Mouse (Mus musculus) bone marrow, adult 2 months (tissue): ENCODE results near the gene Lhpp. TPM values are rescaled to one million over a fixed set of nuclear protein-coding genes. Genes with fewer than 3 reads are reported as not detected.
A peak's percentile ranks its signal among the peaks of the same experiment; 100 is the strongest.

Experiments
- H3K27ac ChIP-seq: fragments of 200-500 bp; 2 replicates; pipeline ENCODE4 v1.5.1; 2012; ENCODE audit warnings: low read depth, mild to moderate bottlenecking, control low read depth, inconsistent platforms, low read length; ENCODE audit not compliant: control insufficient read depth, poor library complexity, insufficient read depth
- H3K4me1 ChIP-seq: fragments of 200-500 bp; 2 replicates; pipeline ENCODE4 v1.6.1; 2011; ENCODE audit warnings: low read length; ENCODE audit not compliant: control insufficient read depth, insufficient read depth
- H3K4me3 ChIP-seq: fragments of 200-500 bp; replicated peaks from 2 replicates; pipeline ENCODE3; 2011; ENCODE audit warnings: mild to moderate bottlenecking, low read depth, low read length, control low read depth; ENCODE audit not compliant: control insufficient read depth
- CTCF ChIP-seq: fragments of 200-500 bp; IDR thresholded peaks from 2 replicates; pipeline ENCODE4 v1.5.1; 2011; ENCODE audit warnings: low read length, control low read depth; ENCODE audit not compliant: control insufficient read depth, insufficient read depth
- POLR2A ChIP-seq: fragments of 200-500 bp; IDR thresholded peaks from 2 replicates; pipeline ENCODE4 v1.6.1; 2011; ENCODE audit warnings: low read depth, mild to moderate bottlenecking, control low read depth, low read length, borderline replicate concordance; ENCODE audit not compliant: control insufficient read depth
- WGBS: fragments of 180-500 bp; shearing (Covaris S2); methylation state at CpG from one replicate; pipeline ENCODE4 v1.1.7; 2018; 5-methylcytosine and 5-hydroxymethylcytosine counted together
- polyA plus RNA-seq: library from polyadenylated mRNA; stranded (reverse); fragments of >200 nt; gene quantifications from 2 replicates; pipeline ENCODE4 v1.2.4, GENCODE M21; 2011; ENCODE audit warnings: low replicate concordance; ENCODE audit not compliant: missing spikeins, insufficient read depth, insufficient read length

Lhpp gene
- polyA plus RNA-seq, 1 experiment, result 5.5 TPM

GRCm38 (mm10) chr7:132675922-132676321, 65.5 kb downstream of the Lhpp start:
- 56% methylated on average over 2 of the region's 2 CpGs for WGBS
- TF ChIP-seq POLR2A (no peak), CTCF (no peak)
- no peak overlapping the region for H3K4me3 ChIP-seq
- no peak overlapping the region for H3K27ac ChIP-seq
- peaks cover 9% of the 10 kb centered on the region for H3K4me1 ChIP-seq

GRCm38 (mm10) chr7:132679117-132679516, 68.7 kb downstream of the Lhpp start:
- Histone ChIP-seq H3K27ac (no peak overlapping the region), H3K4me3 (no peak overlapping the region), H3K4me1 (peaks cover 4% of the 10 kb centered on the region; the same call in 1 of the 2 replicates)
- whole genome bisulfite sequencing, result 35% methylated on average over 4 of the region's 4 CpGs
- no peak for TF ChIP-seq CTCF
- TF ChIP-seq POLR2A, result no peak

GRCm38 (mm10) chr7:132679549-132679948, 69.1 kb downstream of the Lhpp start:
- peaks cover 5% of the 10 kb centered on the region; the same call in 1 of the 2 replicates for H3K4me1 ChIP-seq
- 61% methylated on average over 6 of the region's 6 CpGs for WGBS
- no peak overlapping the region for H3K27ac ChIP-seq
- no peak overlapping the region for H3K4me3 ChIP-seq
- TF ChIP-seq POLR2A (no peak), CTCF (no peak)

- WGBS, result 91% methylated on average over 11 of the region's 11 CpGs
- TF ChIP-seq POLR2A (no peak), CTCF (no peak)
Measured at GRCm38 (mm10) chr7:132681296-132681695, 70.9 kb downstream of the Lhpp start.

GRCm38 (mm10) chr7:132681831-132682230, 71.4 kb downstream of the Lhpp start:
- 70% methylated on average over 1 of the region's 1 CpGs for WGBS
- Histone ChIP-seq H3K4me3 (no peak overlapping the region), H3K27ac (no peak overlapping the region), H3K4me1 (peaks cover 10% of the 10 kb centered on the region; the same call in 1 of the 2 replicates)
- TF ChIP-seq CTCF (no peak), POLR2A (no peak)

More at GRCm38 (mm10) chr7:132681296-132681695, 70.9 kb downstream of the Lhpp start:
- H3K27ac ChIP-seq, result no peak overlapping the region
- no peak overlapping the region for H3K4me3 ChIP-seq
- peaks cover 9% of the 10 kb centered on the region; the same call in 1 of the 2 replicates for H3K4me1 ChIP-seq

- Histone ChIP-seq H3K27ac (no peak overlapping the region), H3K4me1 (peaks cover 15% of the 10 kb centered on the region; the same call in 1 of the 2 replicates), H3K4me3 (no peak overlapping the region)
- WGBS, result 93% methylated on average over 3 of the region's 3 CpGs
- TF ChIP-seq POLR2A (no peak), CTCF (no peak)
Measured at GRCm38 (mm10) chr7:132682336-132682735, 71.9 kb downstream of the Lhpp start.

- Histone ChIP-seq H3K4me3 (no peak overlapping the region), H3K4me1 (peaks cover 16% of the 10 kb centered on the region; the same call in 1 of the 2 replicates), H3K27ac (no peak overlapping the region)
- WGBS, result 74% methylated on average over 3 of the region's 3 CpGs
- TF ChIP-seq CTCF, result no peak
Measured at GRCm38 (mm10) chr7:132682901-132683300, 72.5 kb downstream of the Lhpp start.

- peak overlapping the region; percentile 11 for H3K27ac ChIP-seq
- no peak overlapping the region for H3K4me3 ChIP-seq
- TF ChIP-seq POLR2A, result no peak
- TF ChIP-seq CTCF, result no peak
- peaks cover 20% of the 10 kb centered on the region; the same call in 1 of the 2 replicates for H3K4me1 ChIP-seq
- WGBS, result 40% methylated on average over 4 of the region's 4 CpGs
Measured at GRCm38 (mm10) chr7:132683923-132684322, 73.5 kb downstream of the Lhpp start.

- peaks cover 24% of the 10 kb centered on the region; the same call in 1 of the 2 replicates for H3K4me1 ChIP-seq
- H3K4me3 ChIP-seq, result no peak overlapping the region
- WGBS, result 4% methylated on average over 3 of the region's 3 CpGs
- H3K27ac ChIP-seq, result peak overlapping the region; percentile 42
- TF ChIP-seq CTCF (no peak), POLR2A (0 out of 2 replicates have a peak, but pooled peaks have one; percentile 17)
Measured at GRCm38 (mm10) chr7:132686515-132686914, 76.1 kb downstream of the Lhpp start.
